Mouse (Mus musculus) limb, embryonic 13.5 days (tissue): Measurements from ENCODE around the gene Wwtr1. TPM values are rescaled to one million over a fixed set of nuclear protein-coding genes. Genes with fewer than 3 reads are reported as not detected.

ENCODE experiments used
- ATAC-seq: fragments of 200-750 bp; cut with Nextera tagmentation; 2 replicates; pipeline ENCODE4 v1.8.0; 2017; ENCODE audit warnings: low read depth, moderate number of reproducible peaks, moderate TSS enrichment; ENCODE audit not compliant: low FRiP score
- H3K27ac ChIP-seq: fragments of 300-500 bp; sonication (generic); 2 replicates; pipeline ENCODE4 v1.5.1; 2015; ENCODE audit warnings: inconsistent platforms, mild to moderate bottlenecking, moderate library complexity
- H3K27me3 ChIP-seq: fragments of 300-500 bp; sonication (generic); 2 replicates; pipeline ENCODE4 v1.6.1; 2015; ENCODE audit warnings: mild to moderate bottlenecking, inconsistent platforms
- H3K36me3 ChIP-seq: fragments of 300-500 bp; sonication (generic); 2 replicates; pipeline ENCODE4 v1.6.1; 2015; ENCODE audit warnings: inconsistent platforms, mild to moderate bottlenecking, moderate library complexity
- H3K4me1 ChIP-seq: fragments of 300-500 bp; sonication (generic); 2 replicates; pipeline ENCODE4 v1.6.1; 2015; ENCODE audit warnings: inconsistent platforms
- H3K4me2 ChIP-seq: fragments of 300-500 bp; sonication (generic); replicated peaks from 2 replicates; pipeline ENCODE4 v1.6.1; 2015; ENCODE audit warnings: inconsistent platforms, mild to moderate bottlenecking, moderate library complexity
- H3K4me3 ChIP-seq: fragments of 300-500 bp; sonication (generic); 2 replicates; pipeline ENCODE4 v1.5.1; 2015; ENCODE audit warnings: moderate library complexity, mild to moderate bottlenecking, inconsistent platforms
- H3K9ac ChIP-seq: fragments of 300-500 bp; sonication (generic); 2 replicates; pipeline ENCODE4 v1.6.1; 2015; ENCODE audit warnings: mild to moderate bottlenecking, inconsistent platforms
- H3K9me3 ChIP-seq: fragments of 300-500 bp; sonication (generic); 2 replicates; pipeline ENCODE4 v1.6.1; 2016; ENCODE audit warnings: inconsistent platforms
- WGBS: fragments of 180-500 bp; shearing (Covaris S2); methylation state at CpG from one replicate; pipeline ENCODE4 v1.1.7; 2015; 5-methylcytosine and 5-hydroxymethylcytosine counted together
- polyA plus RNA-seq: library from polyadenylated mRNA; unstranded; fragments of >200 nt; fragmentation: Nextera tagmentation; extraction: Ambion mirVana; gene quantifications from 2 replicates; pipeline ENCODE4 v1.2.1, GENCODE M21; 2015

The Wwtr1 gene
- polyA plus RNA-seq, 1 experiment from 2014 or later = 27.7 TPM

DNA sequence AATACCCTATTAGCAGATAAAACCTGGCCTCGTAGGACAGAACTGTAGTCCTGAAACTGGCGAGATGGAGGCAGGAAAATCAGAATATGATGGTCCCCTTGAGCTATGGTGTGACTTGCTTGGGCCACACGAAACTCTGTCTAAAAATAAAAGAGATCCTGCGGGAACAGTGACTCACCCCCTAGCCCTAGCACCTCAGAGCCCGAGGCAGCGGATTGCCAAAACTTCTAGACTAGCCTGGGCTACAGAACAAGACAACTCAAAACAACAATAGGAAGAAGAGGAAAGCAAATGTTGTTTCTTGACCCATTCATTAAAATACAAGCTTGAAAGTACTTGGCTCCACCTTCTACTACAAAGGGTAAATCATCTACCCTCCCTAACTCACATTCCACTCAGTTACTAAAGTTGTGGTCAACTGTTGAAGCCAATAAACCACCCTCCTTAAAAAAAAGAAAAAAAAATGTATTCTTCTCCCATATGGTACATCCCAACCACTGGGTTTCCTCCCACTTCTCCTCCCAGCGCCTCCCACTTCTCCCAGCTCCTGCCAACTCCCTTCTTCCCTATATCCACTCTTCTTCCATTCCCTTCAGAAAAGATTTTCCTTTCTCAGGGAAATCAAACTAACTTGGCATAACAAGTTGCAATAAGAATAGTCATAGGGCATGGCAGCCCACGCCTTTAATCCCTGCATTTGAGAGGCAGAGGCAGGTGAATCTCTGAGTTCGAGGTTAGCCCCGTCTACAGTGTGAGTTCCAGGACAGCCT is 4.9 kb upstream of the Wwtr1 start:
- ATAC-seq = no peak
- H3K4me1 ChIP-seq = 0 out of 2 replicates have a peak, but pooled peaks cover 7% of the 10 kb centered on the region
- no peaks in the 10 kb centered on the region for H3K36me3 ChIP-seq
- H3K9me3 ChIP-seq = no peaks in the 10 kb centered on the region
- H3K27me3 ChIP-seq = no peaks in the 10 kb centered on the region
- 92% methylated on average over 10 of the region's 10 CpGs for WGBS
- H3K4me3 ChIP-seq = no peak overlapping the region
- H3K9ac ChIP-seq = no peak overlapping the region
- H3K4me2 ChIP-seq = no peak overlapping the region
- H3K27ac ChIP-seq = no peak overlapping the region

GRCm38 (mm10) chr3:57576056-57576824 is 530 bp upstream of the Wwtr1 start:
- Histone ChIP-seq H3K9me3 (no peaks in the 10 kb centered on the region), H3K27me3 (no peaks in the 10 kb centered on the region), H3K4me1 (peaks cover 34% of the 10 kb centered on the region), H3K27ac (peak overlapping the region; percentile 96), H3K36me3 (no peaks in the 10 kb centered on the region), H3K9ac (peak overlapping the region; percentile 87), H3K4me3 (peak overlapping the region; percentile 83), H3K4me2 (peak overlapping the region; percentile 82)
- 0% methylated on average over 35 of the region's 35 CpGs for WGBS
- ATAC-seq = peak; percentile 57

GRCm38 (mm10) chr3:57574885-57575659 is 638 bp downstream of the Wwtr1 start:
- Histone ChIP-seq H3K9ac (peak overlapping the region; percentile 87), H3K9me3 (peaks cover 2% of the 10 kb centered on the region; the same call in 1 of the 2 replicates), H3K27ac (peak overlapping the region; percentile 96), H3K36me3 (peaks cover 7% of the 10 kb centered on the region), H3K4me1 (peaks cover 34% of the 10 kb centered on the region), H3K4me2 (peak overlapping the region; percentile 82), H3K4me3 (peak overlapping the region; percentile 83), H3K27me3 (no peaks in the 10 kb centered on the region)
- WGBS = under 1% methylated on average over 59 of the region's 59 CpGs
- peak; percentile 46 for ATAC-seq

- H3K27me3 ChIP-seq = no peaks in the 10 kb centered on the region
- peak overlapping the region; percentile 82 for H3K4me2 ChIP-seq
- peaks cover 17% of the 10 kb centered on the region for H3K36me3 ChIP-seq
- WGBS = 28% methylated on average over 14 of the region's 14 CpGs
- peak overlapping the region; percentile 87 for H3K9ac ChIP-seq
- H3K9me3 ChIP-seq = peaks cover 6% of the 10 kb centered on the region; the same call in 1 of the 2 replicates
- no peak for ATAC-seq
- peaks cover 34% of the 10 kb centered on the region for H3K4me1 ChIP-seq
- H3K4me3 ChIP-seq = peak overlapping the region; percentile 83
- peak overlapping the region; percentile 96 for H3K27ac ChIP-seq
Measured at GRCm38 (mm10) chr3:57573898-57574570, 1.7 kb downstream of the Wwtr1 start.

DNA sequence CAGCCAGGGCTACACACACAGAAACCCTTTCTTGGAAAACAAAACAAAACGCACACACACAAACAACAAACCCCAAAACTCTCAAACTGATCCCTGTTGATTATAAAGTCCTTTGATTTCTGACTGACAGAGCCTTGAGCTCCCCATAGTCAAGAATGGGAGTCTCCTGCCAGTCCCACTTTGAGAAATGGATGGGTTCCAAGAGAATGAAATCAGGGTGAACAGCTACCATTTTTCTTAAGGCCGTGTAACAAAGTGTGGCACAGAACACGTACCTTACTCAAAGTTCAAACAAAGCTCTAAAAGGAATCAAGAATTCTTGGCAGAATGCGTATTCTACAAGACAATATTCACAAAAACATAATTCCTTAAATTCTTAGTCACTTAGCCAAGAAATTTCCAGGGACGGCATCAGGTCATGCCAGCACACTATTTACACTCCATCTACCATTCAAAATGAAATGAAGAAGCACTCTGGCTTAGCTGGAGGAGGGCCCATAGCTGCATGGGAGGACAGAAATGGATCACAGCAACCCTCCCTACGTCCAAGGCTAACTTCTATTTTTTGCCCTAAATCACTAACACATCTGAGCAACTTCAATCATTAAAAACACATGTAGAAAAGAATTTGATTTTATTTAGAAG is 3.3 kb downstream of the Wwtr1 start:
- Histone ChIP-seq H3K4me3 (peak overlapping the region; percentile 83), H3K4me2 (peak overlapping the region; percentile 82), H3K27me3 (no peaks in the 10 kb centered on the region), H3K27ac (no peak overlapping the region), H3K9ac (0 out of 2 replicates have a peak overlapping the region, but pooled peaks have one; percentile 8), H3K4me1 (peaks cover 34% of the 10 kb centered on the region), H3K36me3 (peaks cover 25% of the 10 kb centered on the region), H3K9me3 (peaks cover 6% of the 10 kb centered on the region; the same call in 1 of the 2 replicates)
- ATAC-seq = no peak
- WGBS = 70% methylated on average over 6 of the region's 6 CpGs

DNA sequence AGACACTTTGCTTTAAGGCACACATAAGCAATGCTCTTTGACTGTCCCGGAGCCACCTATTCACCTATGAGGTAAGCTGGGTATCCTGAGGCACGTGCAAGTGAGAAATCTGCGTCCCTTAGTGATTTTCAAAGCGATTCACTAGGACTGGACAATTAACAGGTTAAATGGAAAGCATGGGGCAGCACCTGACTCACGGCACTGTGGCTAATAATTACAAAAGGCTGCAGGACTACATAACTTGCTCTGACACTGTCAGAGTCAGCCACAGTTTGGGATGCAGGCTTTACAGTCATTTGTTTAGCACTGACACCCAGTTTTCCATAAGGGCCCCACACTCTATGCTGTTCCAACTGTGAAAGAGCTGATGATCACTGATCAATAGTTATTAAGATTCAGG is 9.1 kb downstream of the Wwtr1 start:
- 71% methylated on average over 5 of the region's 5 CpGs for WGBS

DNA sequence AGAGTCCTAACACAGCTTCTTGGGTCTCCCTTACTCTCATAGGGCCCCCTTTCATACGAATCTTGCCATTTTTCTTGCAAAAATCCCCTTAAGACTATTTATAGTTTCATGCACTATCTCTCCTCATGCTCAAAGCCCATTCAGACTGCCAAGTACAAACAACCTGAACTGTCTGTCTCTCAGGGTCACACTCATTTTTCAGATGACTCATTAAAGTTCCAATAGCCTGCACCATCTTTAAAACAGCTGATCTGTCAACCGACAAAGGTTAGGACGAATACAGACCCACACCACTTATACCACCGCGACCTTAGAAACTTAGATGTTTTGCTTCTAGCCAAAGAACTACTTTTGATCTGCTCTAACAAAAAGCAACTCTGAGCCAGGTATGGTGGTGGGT is 12.1 kb downstream of the Wwtr1 start:
- Histone ChIP-seq H3K4me3 (no peak overlapping the region), H3K36me3 (peaks cover 28% of the 10 kb centered on the region), H3K27ac (no peak overlapping the region), H3K4me1 (peaks cover 20% of the 10 kb centered on the region), H3K9ac (no peak overlapping the region), H3K9me3 (peaks cover 3% of the 10 kb centered on the region; the same call in 1 of the 2 replicates), H3K4me2 (no peak overlapping the region), H3K27me3 (no peaks in the 10 kb centered on the region)
- no peak for ATAC-seq
- WGBS = 92% methylated on average over 5 of the region's 5 CpGs

More for the DNA sequence above, 9.1 kb downstream of the Wwtr1 start:
- H3K9ac ChIP-seq = no peak overlapping the region
- ATAC-seq = no peak
- H3K4me1 ChIP-seq = peaks cover 23% of the 10 kb centered on the region
- peaks cover 9% of the 10 kb centered on the region; the same call in 1 of the 2 replicates for H3K9me3 ChIP-seq
- no peaks in the 10 kb centered on the region for H3K27me3 ChIP-seq
- H3K4me2 ChIP-seq = no peak overlapping the region
- peaks cover 29% of the 10 kb centered on the region for H3K36me3 ChIP-seq
- no peak overlapping the region for H3K4me3 ChIP-seq
- H3K27ac ChIP-seq = no peak overlapping the region

- Histone ChIP-seq H3K9ac (no peak overlapping the region), H3K36me3 (peaks cover 26% of the 10 kb centered on the region), H3K4me1 (peaks cover 20% of the 10 kb centered on the region), H3K27ac (no peak overlapping the region; the same call in 1 of the 2 replicates), H3K4me2 (no peak overlapping the region), H3K9me3 (peaks cover 3% of the 10 kb centered on the region; the same call in 1 of the 2 replicates), H3K4me3 (no peak overlapping the region), H3K27me3 (no peaks in the 10 kb centered on the region)
- 0 out of 2 replicates have a peak, but pooled peaks have one; percentile 40 for ATAC-seq
- WGBS = 54% methylated on average over 6 of the region's 6 CpGs
Measured at GRCm38 (mm10) chr3:57562996-57563506, 12.7 kb downstream of the Wwtr1 start.

DNA sequence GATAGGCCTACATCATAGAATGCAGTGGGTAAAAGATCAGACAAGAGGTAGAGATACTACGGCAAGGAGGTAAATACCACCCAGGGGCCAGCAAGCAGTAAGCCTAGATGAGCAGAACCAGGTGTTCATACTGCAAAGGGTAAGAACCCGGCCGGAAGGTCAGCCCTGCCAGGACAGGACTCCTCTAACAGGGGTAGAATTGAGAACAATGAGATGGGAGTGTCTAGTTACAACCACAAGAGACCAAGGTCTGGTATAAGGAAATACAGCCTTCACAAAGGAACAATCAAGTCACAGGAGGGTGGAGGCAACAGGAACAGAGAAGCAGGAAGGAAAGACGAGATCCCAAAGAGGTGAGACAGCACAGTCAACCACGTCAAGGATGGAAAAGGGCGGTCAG is 16.9 kb downstream of the Wwtr1 start:
- 89% methylated on average over 6 of the region's 6 CpGs for WGBS
- no peak overlapping the region for H3K4me2 ChIP-seq
- no peak overlapping the region for H3K4me3 ChIP-seq
- no peak overlapping the region for H3K9ac ChIP-seq
- no peak overlapping the region for H3K27ac ChIP-seq
- H3K9me3 ChIP-seq = peaks cover 5% of the 10 kb centered on the region; the same call in 1 of the 2 replicates
- H3K4me1 ChIP-seq = peaks cover 11% of the 10 kb centered on the region
- no peak for ATAC-seq
- no peaks in the 10 kb centered on the region for H3K27me3 ChIP-seq
- peaks cover 26% of the 10 kb centered on the region for H3K36me3 ChIP-seq

DNA sequence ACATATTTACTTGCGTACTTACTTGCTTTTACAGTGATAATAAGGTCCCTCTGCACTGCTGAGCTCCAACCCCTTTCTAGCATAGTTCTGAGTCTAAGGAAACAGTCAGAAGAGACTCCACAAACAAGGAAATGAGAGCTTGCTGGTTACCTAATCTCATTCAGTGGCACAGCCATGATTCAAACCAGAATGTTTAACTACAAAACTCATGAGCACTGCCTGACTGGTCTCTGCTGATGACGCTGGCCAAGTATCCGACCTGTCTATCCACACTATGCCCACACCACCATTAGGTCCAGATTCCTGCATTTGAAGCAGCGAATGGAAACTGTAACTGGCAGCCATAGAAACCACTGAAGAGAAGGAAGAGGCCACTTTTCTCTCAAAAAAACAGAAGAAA is 18.3 kb downstream of the Wwtr1 start:
- Histone ChIP-seq H3K36me3 (peaks cover 23% of the 10 kb centered on the region), H3K27ac (no peak overlapping the region), H3K4me3 (no peak overlapping the region), H3K27me3 (no peaks in the 10 kb centered on the region), H3K4me2 (no peak overlapping the region), H3K4me1 (no peaks in the 10 kb centered on the region), H3K9me3 (peaks cover 3% of the 10 kb centered on the region; the same call in 1 of the 2 replicates), H3K9ac (no peak overlapping the region)
- WGBS = 89% methylated on average over 4 of the region's 4 CpGs
- ATAC-seq = no peak
